Mouse (Mus musculus): ENCODE data around the gene Kif6.

- TF ChIP-seq EP300 (IDR thresholded peaks at IDR 0.05) = no peak
- TF ChIP-seq CTCF (IDR thresholded peaks at IDR 0.05) = no peak
Observed at GRCm38 (mm10) chr17:49668296-49668695, 53.4 kb downstream of the Kif6 start.

All from lung, postnatal 0 days (tissue).